In the genomic region with DNA sequence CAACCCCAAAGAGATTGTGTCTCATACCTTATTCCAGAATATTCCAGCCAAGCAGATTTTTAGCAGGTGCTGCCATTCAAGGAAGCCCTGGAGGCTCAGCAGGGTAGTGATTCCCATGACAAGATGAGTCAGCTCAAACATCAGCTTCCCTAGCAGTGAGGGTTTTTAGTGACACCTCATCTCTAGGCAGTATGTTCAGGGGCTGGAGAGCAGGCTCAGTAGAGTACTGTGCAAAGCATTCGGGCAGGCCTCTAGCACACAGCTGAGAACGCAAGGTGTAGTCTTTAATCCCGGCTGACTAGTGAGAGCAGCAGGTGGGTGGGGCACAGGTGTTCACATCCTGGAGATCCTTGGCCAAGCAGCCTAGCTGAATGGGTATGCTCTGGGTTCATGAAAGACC, we compare ENCODE assay signal across 34 mouse cellular contexts. TPM values are rescaled to one million over a fixed set of nuclear protein-coding genes. Genes with fewer than 3 reads are reported as not detected.
DNase-seq lines count a peak whose midpoint lies in the region; ATAC-seq and TF ChIP-seq lines count a peak whose summit lies in the region.
"Had no signal": no experiment of that assay in that cellular context is flagged by ENCODE, and none has a peak within 500 bp of the region (broad histone marks: within the 10 kb centered on the region; RNA-seq: fewer than 3 reads in every experiment).

No protein-coding gene starts in this region.

- H3K4me2 ChIP-seq in embryonic facial prominence, embryonic 11.5 days (ENCODE audit: low read depth, low read length) = no peak overlapping the region
- H3K4me2 ChIP-seq: embryonic facial prominence, embryonic 15.5 days; heart, embryonic 15.5 days; hindbrain, embryonic 14.5 days; limb, embryonic 15.5 days; liver, embryonic 15.5 days; neural tube, embryonic 13.5 days had no signal

- TF ChIP-seq CTCF in layer of hippocampus, adult 2 months (conservative IDR thresholded peaks at IDR 0.05) = 0 out of 2 replicates have a peak, but pooled peaks have one; percentile 26
- no peak for TF ChIP-seq CTCF in G1E (IDR thresholded peaks at IDR 0.05; ENCODE audit: low read depth, low read length)
- no peak for TF ChIP-seq CTCF in gastrocnemius, adult 2 months (IDR thresholded peaks at IDR 0.05)

- 0 out of 2 replicates have a peak, but pooled peaks have one; percentile 46 for ATAC-seq in embryonic facial prominence, embryonic 11.5 days (replicated peaks; ENCODE audit: insufficient number of reproducible peaks, low FRiP score, low TSS enrichment, low read depth)
- 0 out of 2 replicates have a peak, but pooled peaks have one; percentile 24 for ATAC-seq in G1E (ENCODE audit: extremely low read depth, insufficient number of reproducible peaks, low FRiP score, poor library complexity, severe bottlenecking)
- ATAC-seq: midbrain, embryonic 16.5 days had no signal

- H3K4me3 ChIP-seq in embryonic facial prominence, embryonic 11.5 days (ENCODE audit: low read depth, low read length) = no peak overlapping the region
- no peak overlapping the region for H3K4me3 ChIP-seq in embryonic facial prominence, embryonic 10.5 days
- no peak overlapping the region for H3K4me3 ChIP-seq in layer of hippocampus, adult 2 months
- no peak overlapping the region for H3K4me3 ChIP-seq in G1E (ENCODE audit: low read depth, low read length)
- no peak overlapping the region for H3K4me3 ChIP-seq in gastrocnemius, adult 2 months
- H3K4me3 ChIP-seq: embryonic facial prominence, embryonic 15.5 days; heart, embryonic 15.5 days; limb, embryonic 15.5 days; liver, embryonic 15.5 days; myocyte; neural tube, embryonic 13.5 days had no signal

- no peaks in the 10 kb centered on the region for H3K27me3 ChIP-seq in embryonic facial prominence, embryonic 11.5 days (ENCODE audit: control insufficient read depth, insufficient read depth, low read length)
- no peaks in the 10 kb centered on the region for H3K27me3 ChIP-seq in embryonic facial prominence, embryonic 10.5 days (replicated peaks; ENCODE audit: low read depth, poor library complexity, severe bottlenecking)
- no peaks in the 10 kb centered on the region for H3K27me3 ChIP-seq in G1E (ENCODE audit: insufficient read depth, low read length)
- H3K27me3 ChIP-seq: embryonic facial prominence, embryonic 15.5 days; heart, embryonic 15.5 days; limb, embryonic 15.5 days; liver, embryonic 15.5 days; neural tube, embryonic 13.5 days had no signal

- DNase-seq in embryonic facial prominence, embryonic 11.5 days (ENCODE audit: low spot score) = no peak
- no peak for DNase-seq in embryonic facial prominence, embryonic 10.5 days (ENCODE audit: low spot score)
- DNase-seq in layer of hippocampus, adult 2 months (ENCODE audit: low spot score in 2 of 2) = no peak
- DNase-seq in layer of hippocampus, adult 8-10 months (ENCODE audit: low spot score in 2 of 2) = no peak
- DNase-seq in G1E (ENCODE audit: low spot score) = no peak
- no peak for DNase-seq in cerebellum, adult 9-11 months
- DNase-seq in gastrocnemius, adult 2 months = no peak
- DNase-seq: cerebellum, adult 18-20 months; cerebellum, postnatal 25 days; embryo, embryonic 11 days; heart, postnatal 36 days; left cerebral cortex, postnatal 4 days; lung, postnatal 4 days; right cerebral cortex, postnatal 4 days; thymus, adult 18-20 months; thymus, postnatal 36 days had no signal

- 84% methylated on average over 3 of the region's 3 CpGs for WGBS in embryonic facial prominence, embryonic 11.5 days
- WGBS in embryonic facial prominence, embryonic 10.5 days = 91% methylated on average over 3 of the region's 3 CpGs

- intact Hi-C loops in gastrocnemius, adult 2 months (cut with DNase I) = no loop called here

- no peaks in the 10 kb centered on the region for H3K4me1 ChIP-seq in embryonic facial prominence, embryonic 11.5 days (ENCODE audit: control insufficient read depth, insufficient read depth, low read length)
- no peaks in the 10 kb centered on the region for H3K4me1 ChIP-seq in embryonic facial prominence, embryonic 10.5 days
- H3K4me1 ChIP-seq in G1E (ENCODE audit: insufficient read depth, low read depth, low read length) = peaks cover 57% of the 10 kb centered on the region
- H3K4me1 ChIP-seq: embryonic facial prominence, embryonic 15.5 days; heart, embryonic 15.5 days; limb, embryonic 15.5 days; liver, embryonic 15.5 days; neural tube, embryonic 13.5 days had no signal

- no peaks in the 10 kb centered on the region for H3K9me3 ChIP-seq in embryonic facial prominence, embryonic 11.5 days (replicated peaks; ENCODE audit: control insufficient read depth, low read length)
- 0 out of 2 replicates have a peak, but pooled peaks cover 2% of the 10 kb centered on the region for H3K9me3 ChIP-seq in embryonic facial prominence, embryonic 10.5 days
- H3K9me3 ChIP-seq in G1E (replicated peaks) = no peaks in the 10 kb centered on the region
- H3K9me3 ChIP-seq: embryonic facial prominence, embryonic 15.5 days; heart, embryonic 15.5 days; limb, embryonic 15.5 days; liver, embryonic 15.5 days; neural tube, embryonic 13.5 days had no signal

- H3K9ac ChIP-seq in embryonic facial prominence, embryonic 11.5 days (replicated peaks; ENCODE audit: low read length) = no peak overlapping the region
- H3K9ac ChIP-seq: embryonic facial prominence, embryonic 15.5 days; heart, embryonic 15.5 days; hindbrain, embryonic 14.5 days; limb, embryonic 15.5 days; liver, embryonic 15.5 days; neural tube, embryonic 13.5 days had no signal

- H3K27ac ChIP-seq in embryonic facial prominence, embryonic 11.5 days (replicated peaks; ENCODE audit: low read depth, low read length) = no peak overlapping the region
- H3K27ac ChIP-seq in embryonic facial prominence, embryonic 10.5 days (replicated peaks) = no peak overlapping the region
- no peak overlapping the region for H3K27ac ChIP-seq in layer of hippocampus, adult 2 months
- H3K27ac ChIP-seq in gastrocnemius, adult 2 months = no peak overlapping the region
- H3K27ac ChIP-seq: embryonic facial prominence, embryonic 15.5 days; heart, embryonic 15.5 days; hindbrain, embryonic 14.5 days; limb, embryonic 15.5 days; liver, embryonic 15.5 days; neural tube, embryonic 13.5 days had no signal

- peaks cover 3% of the 10 kb centered on the region; the same call in 1 of the 2 replicates for H3K36me3 ChIP-seq in embryonic facial prominence, embryonic 11.5 days (replicated peaks; ENCODE audit: control insufficient read depth, insufficient read depth, low read depth, low read length)
- H3K36me3 ChIP-seq in embryonic facial prominence, embryonic 10.5 days (replicated peaks) = peaks cover 51% of the 10 kb centered on the region
- H3K36me3 ChIP-seq in G1E (replicated peaks) = peaks cover 57% of the 10 kb centered on the region

RNA-seq across cellular contexts. Expression of a gene that starts 17.0 kb away (rescaled TPM):
- polyA plus RNA-seq in embryonic facial prominence, embryonic 11.5 days (2014; fragmentation: Nextera tagmentation; extraction: Ambion mirVana) = not detected in 2 replicates
- polyA plus RNA-seq in embryonic facial prominence, embryonic 10.5 days (2016; fragmentation: Nextera tagmentation; extraction: Ambion mirVana) = not detected in 2 replicates
- total RNA-seq in layer of hippocampus, adult 2 months (2021) = not detected
- total RNA-seq in layer of hippocampus, adult 8-10 months (2022) = not detected
- total RNA-seq in G1E (2014; fragmentation: Nextera tagmentation) (not detected in 2 replicates), G1E (2017) (not detected in 2 replicates)
- polyA plus RNA-seq in G1E (2012) = not detected in 2 replicates
- not detected for total RNA-seq in gastrocnemius, adult 2 months (2021)
- total RNA-seq: adrenal gland, postnatal 4 days; gastrocnemius, adult 8-10 months; heart, postnatal 36 days; layer of hippocampus, postnatal 14 days; left cerebral cortex, adult 8-10 months; left cerebral cortex, postnatal 4 days had no signal
- polyA plus RNA-seq: embryonic facial prominence, embryonic 15.5 days; gonadal fat pad, adult 2 months; heart, embryonic 15.5 days; hindbrain, embryonic 14.5 days; intestine, embryonic 14.5 days; kidney, embryonic 14.5 days; large intestine, adult 2 months; limb, embryonic 15.5 days; liver, embryonic 15.5 days; lung, embryonic 16.5 days; midbrain, embryonic 16.5 days; myocyte; neural tube, embryonic 13.5 days; stomach, embryonic 16.5 days had no signal

RNA-seq across cellular contexts. Expression of a gene that starts 19.8 kb away (rescaled TPM):
- polyA plus RNA-seq in embryonic facial prominence, embryonic 11.5 days (2014; fragmentation: Nextera tagmentation; extraction: Ambion mirVana) = 46.3 and 51.3 TPM in 2 replicates
- 56.7 and 58.8 TPM in 2 replicates for polyA plus RNA-seq in embryonic facial prominence, embryonic 10.5 days (2016; fragmentation: Nextera tagmentation; extraction: Ambion mirVana)
- 100 to 1,000 TPM; 540 to 559 TPM for total RNA-seq in layer of hippocampus, adult 2 months (2021)
- 100 to 1,000 TPM; 411 to 477 (median 457) TPM for total RNA-seq in layer of hippocampus, adult 8-10 months (2022)
- total RNA-seq in G1E (2014; fragmentation: Nextera tagmentation) = 134 and 152 TPM in 2 replicates
- total RNA-seq in G1E (2017) = 79.5 and 85.2 TPM in 2 replicates
- 720 and 931 TPM in 2 replicates for polyA plus RNA-seq in G1E (2012)
- total RNA-seq in gastrocnemius, adult 2 months (2021) = 100 to 1,000 TPM; 165 to 171 TPM

RNA-seq across cellular contexts. Expression of a gene that starts 26.0 kb away (rescaled TPM):
- polyA plus RNA-seq in embryonic facial prominence, embryonic 11.5 days (2014; fragmentation: Nextera tagmentation; extraction: Ambion mirVana) = 0.28 and 0.35 TPM in 2 replicates
- 0.20 TPM in 2 replicates for polyA plus RNA-seq in embryonic facial prominence, embryonic 10.5 days (2016; fragmentation: Nextera tagmentation; extraction: Ambion mirVana)
- under 1 TPM in 1 of 2 experiments, not detected in 1; 0.59 TPM for total RNA-seq in layer of hippocampus, adult 2 months (2021)
- 1 to 10 TPM in 1 of 4 experiments, under 1 TPM in 2, not detected in 1; 0.63 to 1.0 (median 0.77) TPM for total RNA-seq in layer of hippocampus, adult 8-10 months (2022)
- total RNA-seq in G1E (2014; fragmentation: Nextera tagmentation) = 1.0 and 4.0 TPM in 2 replicates
- total RNA-seq in G1E (2017) = 2.0 and 2.7 TPM in 2 replicates
- polyA plus RNA-seq in G1E (2012) = 0.42 and 0.48 TPM in 2 replicates
- total RNA-seq in gastrocnemius, adult 2 months (2021) = 1 to 10 TPM; 1.4 to 2.9 TPM
- total RNA-seq: layer of hippocampus, postnatal 14 days; left cerebral cortex, postnatal 4 days had no signal

RNA-seq across cellular contexts. Expression of a gene that starts 37.9 kb away (rescaled TPM):
- 156 and 164 TPM in 2 replicates for polyA plus RNA-seq in embryonic facial prominence, embryonic 11.5 days (2014; fragmentation: Nextera tagmentation; extraction: Ambion mirVana)
- 182 and 189 TPM in 2 replicates for polyA plus RNA-seq in embryonic facial prominence, embryonic 10.5 days (2016; fragmentation: Nextera tagmentation; extraction: Ambion mirVana)
- 100 to 1,000 TPM; 185 to 192 TPM for total RNA-seq in layer of hippocampus, adult 2 months (2021)
- total RNA-seq in layer of hippocampus, adult 8-10 months (2022) = 100 to 1,000 TPM; 175 to 196 (median 179) TPM
- total RNA-seq in G1E (2014; fragmentation: Nextera tagmentation) (166 and 208 TPM in 2 replicates), G1E (2017) (261 and 292 TPM in 2 replicates)
- polyA plus RNA-seq in G1E (2012) = 480 and 545 TPM in 2 replicates
- total RNA-seq in gastrocnemius, adult 2 months (2021) = 10 to 100 TPM; 50.0 to 51.0 TPM

RNA-seq across cellular contexts. Expression of a gene that starts 48.5 kb away (rescaled TPM):
- polyA plus RNA-seq in embryonic facial prominence, embryonic 11.5 days (2014; fragmentation: Nextera tagmentation; extraction: Ambion mirVana) = 25.0 and 32.3 TPM in 2 replicates
- polyA plus RNA-seq in embryonic facial prominence, embryonic 10.5 days (2016; fragmentation: Nextera tagmentation; extraction: Ambion mirVana) = 29.8 and 33.9 TPM in 2 replicates
- 10 to 100 TPM; 34.1 to 35.7 TPM for total RNA-seq in layer of hippocampus, adult 2 months (2021)
- total RNA-seq in layer of hippocampus, adult 8-10 months (2022) = 10 to 100 TPM; 22.8 to 28.6 (median 27.8) TPM
- total RNA-seq in G1E (2014; fragmentation: Nextera tagmentation) = 1.1 and 1.8 TPM in 2 replicates
- total RNA-seq in G1E (2017) = 0.44 TPM in 1 of 2 replicates, not detected in the other
- polyA plus RNA-seq in G1E (2012) = 2.8 and 4.1 TPM in 2 replicates
- total RNA-seq in gastrocnemius, adult 2 months (2021) = 1 to 10 TPM; 3.0 to 4.1 TPM
